In the genomic region with DNA sequence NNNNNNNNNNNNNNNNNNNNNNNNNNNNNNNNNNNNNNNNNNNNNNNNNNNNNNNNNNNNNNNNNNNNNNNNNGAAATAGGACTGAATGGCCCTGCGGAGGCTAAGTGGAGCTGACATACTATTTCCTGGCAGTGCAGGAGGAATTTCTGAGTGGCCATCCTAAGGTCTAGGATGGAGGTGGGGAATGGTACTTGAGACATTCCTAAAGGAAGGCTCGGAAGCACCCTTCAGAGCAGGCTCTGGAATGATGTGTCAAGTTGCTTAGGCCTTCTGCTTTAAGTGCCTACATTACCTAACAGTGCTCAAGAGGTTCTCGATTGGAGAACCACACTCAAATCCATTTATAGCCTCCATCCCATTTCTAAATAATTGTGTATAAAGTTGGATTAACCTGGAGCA, we compare ENCODE assay signal across 17 mouse cellular contexts.
"Had no signal": no experiment of that assay in that cellular context is flagged by ENCODE, and none has a peak within 500 bp of the region (broad histone marks: within the 10 kb centered on the region; RNA-seq: fewer than 3 reads in every experiment).

No protein-coding gene starts in this region.

- DNase-seq: kidney, postnatal 14 days; kidney, postnatal 4 days; left cerebral cortex, postnatal 4 days; liver, embryonic 13.5 days; midbrain, embryonic 14.5 days; right cerebral cortex, adult 18-20 months; right cerebral cortex, postnatal 14 days; right cerebral cortex, postnatal 4 days; thymus, adult 2 months; thymus, postnatal 14 days; thymus, postnatal 4 days had no signal

- H3K36me3 ChIP-seq: limb, embryonic 12.5 days; limb, embryonic 15.5 days; liver, embryonic 13.5 days; lung, embryonic 15.5 days had no signal

- H3K4me3 ChIP-seq: limb, embryonic 12.5 days; limb, embryonic 15.5 days; liver, embryonic 13.5 days; lung, embryonic 15.5 days had no signal

- H3K27ac ChIP-seq: limb, embryonic 12.5 days; limb, embryonic 15.5 days; liver, embryonic 13.5 days; lung, embryonic 15.5 days; stomach, postnatal 0 days had no signal

- H3K4me1 ChIP-seq: limb, embryonic 15.5 days; liver, embryonic 13.5 days; lung, embryonic 15.5 days had no signal

- H3K9ac ChIP-seq: limb, embryonic 12.5 days; limb, embryonic 15.5 days; liver, embryonic 13.5 days; lung, embryonic 15.5 days had no signal

- H3K9me3 ChIP-seq: limb, embryonic 15.5 days; liver, embryonic 13.5 days; lung, embryonic 15.5 days had no signal

- ATAC-seq: intestine, postnatal 0 days had no signal

- H3K27me3 ChIP-seq: limb, embryonic 12.5 days; limb, embryonic 15.5 days; liver, embryonic 13.5 days; lung, embryonic 15.5 days had no signal

- H3K4me2 ChIP-seq: limb, embryonic 12.5 days; limb, embryonic 15.5 days; liver, embryonic 13.5 days; lung, embryonic 15.5 days; midbrain, embryonic 11.5 days had no signal
